Mouse (Mus musculus): Measurements from ENCODE around the gene Zfp593.
A peak's percentile ranks its signal among the peaks of the same experiment; 100 is the strongest.

Zfp593 gene

GRCm38 (mm10) chr4:134257198-134258009, 12.0 kb upstream of the Zfp593 start:
- DNase-seq (ENCODE audit: low spot score in 2 of 2): no peak

DNA sequence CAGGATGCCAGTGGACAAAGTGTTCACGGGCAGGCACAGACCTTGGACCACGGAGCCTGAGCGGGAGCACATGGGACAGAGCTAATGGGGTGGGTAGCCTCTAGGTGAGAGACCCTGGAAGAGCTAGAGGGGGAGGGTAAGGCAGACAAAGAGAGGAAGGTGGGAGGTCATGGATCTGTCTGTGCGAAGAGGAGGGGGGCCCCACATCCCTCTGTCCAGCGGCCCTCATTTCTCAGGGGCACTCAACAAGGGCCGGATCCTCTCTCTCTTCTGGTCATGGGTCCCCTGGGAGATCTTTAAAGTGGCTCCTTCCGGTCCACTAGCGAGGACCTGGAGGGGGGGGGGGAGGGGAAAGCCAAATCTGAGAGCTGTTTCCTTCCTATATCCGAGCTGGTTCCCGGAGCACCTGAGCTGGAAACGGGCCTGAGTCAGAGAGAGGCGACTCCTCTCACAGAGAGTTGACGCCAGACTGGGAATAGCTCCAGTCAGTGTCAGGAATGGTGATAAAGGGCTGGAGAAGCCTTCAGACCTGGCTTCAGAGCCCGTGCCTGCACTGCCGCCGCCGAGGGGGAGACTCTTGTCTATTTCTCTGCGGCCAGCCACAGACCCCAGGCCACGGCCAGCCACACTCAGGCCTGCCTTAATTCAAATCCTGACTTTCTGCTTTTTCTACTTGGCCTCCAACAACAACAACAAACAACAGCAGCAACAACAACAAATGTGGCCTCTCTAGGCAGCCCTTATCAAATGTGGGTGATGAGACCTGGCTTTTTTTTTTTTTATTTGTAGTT, 11.2 kb upstream of the Zfp593 start:
- no peak for DNase-seq (ENCODE audit: low spot score in 2 of 2)

GRCm38 (mm10) chr4:134255854-134256253, 10.5 kb upstream of the Zfp593 start:
- no peak for DNase-seq (ENCODE audit: low spot score in 2 of 2)

GRCm38 (mm10) chr4:134254835-134255234, 9.4 kb upstream of the Zfp593 start:
- DNase-seq (ENCODE audit: low spot score in 2 of 2): no peak

GRCm38 (mm10) chr4:134253722-134254324, 8.4 kb upstream of the Zfp593 start, which contains the start of gene Grrp1:
TSS of gene Grrp1 (minus strand) at chr4:134254106.
- DNase-seq (ENCODE audit: low spot score in 2 of 2): no peak

GRCm38 (mm10) chr4:134252911-134253721, 7.7 kb upstream of the Zfp593 start:
- DNase-seq (ENCODE audit: low spot score in 2 of 2): no peak

GRCm38 (mm10) chr4:134252131-134252910, 6.9 kb upstream of the Zfp593 start:
- no peak for DNase-seq (ENCODE audit: low spot score in 2 of 2)

GRCm38 (mm10) chr4:134251241-134252130, 6.1 kb upstream of the Zfp593 start:
- DNase-seq (ENCODE audit: low spot score in 2 of 2): peak; percentile 42 to 52

- peak in 1 of 2 experiments; percentile 47 for DNase-seq (ENCODE audit: low spot score in 2 of 2)
These were observed 5.5 kb upstream of the Zfp593 start for GRCm38 (mm10) chr4:134250930-134251240.

DNA sequence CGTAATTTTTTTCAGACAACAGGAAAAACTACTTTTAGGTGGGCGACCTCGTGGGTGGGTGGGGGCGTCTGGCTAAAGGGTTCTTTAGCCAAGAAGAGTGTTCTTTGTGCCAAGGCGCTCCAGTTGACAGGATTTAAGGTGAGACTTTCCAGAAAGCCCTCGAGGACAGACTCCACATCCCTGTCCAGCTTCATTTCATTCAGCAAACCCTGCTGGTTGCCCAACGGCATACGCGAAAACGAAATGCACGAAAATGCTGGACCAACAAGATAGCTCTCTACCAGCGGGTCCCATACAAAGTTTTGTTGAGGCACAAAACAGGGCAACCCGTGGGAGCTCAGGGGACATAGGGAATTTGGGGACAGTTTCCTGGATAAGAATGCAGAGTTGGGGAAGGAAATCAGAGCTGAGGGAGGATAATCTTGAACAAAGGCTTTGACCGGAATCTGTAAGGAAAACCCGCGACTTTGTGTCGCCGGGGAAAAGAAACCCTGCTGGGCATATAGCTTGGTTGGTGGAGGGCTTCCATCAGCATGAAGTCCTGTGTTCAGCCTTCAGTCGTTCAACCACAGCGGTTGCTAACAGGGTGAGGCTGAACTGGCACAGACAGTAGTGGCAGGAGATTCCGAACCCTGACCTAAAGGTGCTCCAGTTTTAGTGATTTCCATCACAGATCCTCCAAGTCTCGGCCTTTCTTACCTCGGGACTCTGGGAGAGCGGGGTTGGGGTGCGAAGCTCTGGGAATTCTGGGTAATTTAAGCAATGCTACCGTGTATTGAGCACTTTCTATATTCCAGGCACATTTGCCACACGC, 4.9 kb upstream of the Zfp593 start:
- no peak for DNase-seq (ENCODE audit: low spot score in 2 of 2)

DNA sequence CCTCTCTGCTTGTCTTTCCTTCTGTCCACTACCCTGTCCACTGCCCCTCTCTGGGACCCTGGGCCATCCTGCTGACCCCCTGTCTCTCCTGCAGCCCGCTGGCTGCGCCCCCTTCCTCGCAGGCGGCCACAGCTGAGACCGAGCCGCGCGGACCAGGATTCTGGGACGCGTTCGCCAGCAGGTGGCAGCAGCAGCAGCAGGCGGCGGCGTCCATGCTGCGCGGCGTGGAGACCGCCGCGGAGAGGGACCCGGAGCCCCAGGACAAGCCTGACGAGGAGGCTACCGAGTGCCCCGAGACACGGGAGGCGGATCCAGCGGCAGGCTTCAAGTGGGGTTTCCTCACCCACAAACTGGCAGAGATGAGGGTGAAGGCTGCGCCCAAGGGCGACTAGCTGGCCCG, 4.3 kb upstream of the Zfp593 start:
- peak; percentile 64 to 68 for DNase-seq (ENCODE audit: low spot score in 2 of 2)

GRCm38 (mm10) chr4:134246719-134247258, 1.4 kb upstream of the Zfp593 start, which contains the start of gene Gm30191:
TSS of gene Gm30191 (plus strand) at chr4:134246935.
- no peak for DNase-seq (ENCODE audit: low spot score in 2 of 2)

DNA sequence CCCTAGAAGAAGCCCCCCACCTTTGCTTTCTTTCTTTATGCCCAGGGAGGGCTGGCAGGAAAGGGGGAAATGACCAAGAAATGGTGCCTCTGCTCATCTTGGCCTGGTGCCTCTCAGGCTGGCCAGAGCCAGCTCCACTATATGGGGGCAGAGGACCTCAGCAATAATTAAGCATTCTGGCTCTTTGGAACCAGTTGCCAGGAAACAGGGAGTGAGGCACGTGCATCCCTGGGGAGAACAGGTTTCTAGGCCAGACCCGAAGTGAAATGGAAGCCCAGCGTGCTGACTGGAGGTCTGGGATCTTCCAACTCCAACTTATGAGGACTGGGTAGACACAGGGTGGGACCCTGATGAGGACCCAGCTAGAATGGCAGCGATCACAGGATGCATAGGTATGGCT, 864 bp upstream of the Zfp593 start:
- DNase-seq (ENCODE audit: low spot score in 2 of 2): no peak

DNA sequence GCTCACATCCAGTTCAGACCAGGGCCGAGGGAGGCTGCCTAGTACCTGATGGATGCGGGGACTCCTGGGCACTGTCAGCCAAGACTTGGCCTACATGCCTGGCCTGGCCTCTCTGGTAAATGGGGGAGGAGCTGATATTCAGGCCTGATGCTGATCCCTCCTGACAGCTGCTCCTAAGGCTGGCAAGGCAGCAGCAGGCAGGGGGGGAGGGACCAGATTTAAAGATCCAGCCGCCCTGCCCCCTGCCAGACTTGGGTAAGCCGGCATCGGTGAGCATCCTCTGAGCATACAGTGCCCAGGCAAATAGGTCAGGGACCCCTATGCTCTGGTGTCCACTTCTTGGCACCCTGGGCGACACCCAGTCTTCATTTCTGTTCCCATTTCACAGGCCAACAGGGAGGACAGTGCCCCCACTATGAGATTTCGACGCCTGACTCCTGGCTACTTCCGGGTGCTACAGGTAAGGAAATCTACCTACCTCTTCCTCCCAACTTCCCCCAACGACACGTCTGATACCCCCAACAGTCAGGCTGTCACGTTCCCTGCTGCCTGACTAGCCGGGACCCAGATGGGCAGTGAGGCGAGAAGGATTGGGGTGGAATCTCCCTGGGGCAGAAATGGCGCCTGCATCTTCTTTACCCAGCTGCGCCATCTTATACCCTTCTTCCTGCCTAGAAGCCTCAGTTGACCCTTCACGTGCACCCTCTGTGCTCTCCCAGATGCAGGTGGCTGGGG, 1.7 kb downstream of the Zfp593 start, which contains the start of gene E130218I03Rik:
TSS of gene E130218I03Rik (plus strand) at position 147 of the 735 bp plus-strand sequence.
- no peak for DNase-seq (ENCODE audit: low spot score in 2 of 2)

GRCm38 (mm10) chr4:134238686-134239085, 6.7 kb downstream of the Zfp593 start:
- no peak for DNase-seq (ENCODE audit: low spot score in 2 of 2)

GRCm38 (mm10) chr4:134238279-134238651, 7.1 kb downstream of the Zfp593 start, which contains the start of gene Cnksr1:
TSS of gene Cnksr1 (minus strand) at chr4:134238399.
- DNase-seq (ENCODE audit: low spot score in 2 of 2): no peak

DNA sequence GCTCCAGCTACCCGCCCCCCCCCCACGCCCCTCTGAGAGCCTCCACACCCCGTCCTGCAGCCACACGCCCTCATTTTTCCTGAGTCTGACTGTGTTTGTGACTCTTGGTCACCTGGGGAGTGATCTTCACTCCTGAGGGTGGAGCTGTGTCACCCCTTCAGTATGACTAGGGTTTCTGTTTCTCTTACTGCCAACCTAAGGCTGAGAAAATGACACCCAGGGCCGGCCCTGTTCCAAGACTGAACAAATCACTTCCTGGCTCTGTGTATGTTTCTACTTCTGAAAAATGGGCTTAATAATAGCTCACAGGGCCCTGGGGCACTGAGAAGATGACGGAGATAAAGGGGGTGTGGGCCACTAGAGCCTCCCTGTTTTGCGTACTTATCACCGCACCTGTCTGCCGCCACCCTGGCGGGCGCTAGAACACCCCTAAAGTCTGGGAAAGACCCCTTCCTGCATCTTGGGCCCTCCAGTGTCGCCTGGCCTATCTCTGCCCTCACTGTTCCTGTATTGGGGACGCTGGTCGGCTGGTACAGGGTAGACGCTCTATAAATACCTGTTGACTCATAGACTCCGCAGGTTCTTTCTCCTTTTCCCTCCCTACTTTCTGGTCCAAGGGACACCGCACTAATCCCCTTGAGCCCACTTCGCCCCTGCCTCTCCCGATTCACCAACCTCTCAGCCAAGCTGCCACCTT, 7.7 kb downstream of the Zfp593 start:
- DNase-seq (ENCODE audit: low spot score in 2 of 2): no peak

Data from right cerebral cortex, adult 2 months (tissue).